Comparison of ENCODE assay signal across 19 mouse cellular contexts in the genomic region with DNA sequence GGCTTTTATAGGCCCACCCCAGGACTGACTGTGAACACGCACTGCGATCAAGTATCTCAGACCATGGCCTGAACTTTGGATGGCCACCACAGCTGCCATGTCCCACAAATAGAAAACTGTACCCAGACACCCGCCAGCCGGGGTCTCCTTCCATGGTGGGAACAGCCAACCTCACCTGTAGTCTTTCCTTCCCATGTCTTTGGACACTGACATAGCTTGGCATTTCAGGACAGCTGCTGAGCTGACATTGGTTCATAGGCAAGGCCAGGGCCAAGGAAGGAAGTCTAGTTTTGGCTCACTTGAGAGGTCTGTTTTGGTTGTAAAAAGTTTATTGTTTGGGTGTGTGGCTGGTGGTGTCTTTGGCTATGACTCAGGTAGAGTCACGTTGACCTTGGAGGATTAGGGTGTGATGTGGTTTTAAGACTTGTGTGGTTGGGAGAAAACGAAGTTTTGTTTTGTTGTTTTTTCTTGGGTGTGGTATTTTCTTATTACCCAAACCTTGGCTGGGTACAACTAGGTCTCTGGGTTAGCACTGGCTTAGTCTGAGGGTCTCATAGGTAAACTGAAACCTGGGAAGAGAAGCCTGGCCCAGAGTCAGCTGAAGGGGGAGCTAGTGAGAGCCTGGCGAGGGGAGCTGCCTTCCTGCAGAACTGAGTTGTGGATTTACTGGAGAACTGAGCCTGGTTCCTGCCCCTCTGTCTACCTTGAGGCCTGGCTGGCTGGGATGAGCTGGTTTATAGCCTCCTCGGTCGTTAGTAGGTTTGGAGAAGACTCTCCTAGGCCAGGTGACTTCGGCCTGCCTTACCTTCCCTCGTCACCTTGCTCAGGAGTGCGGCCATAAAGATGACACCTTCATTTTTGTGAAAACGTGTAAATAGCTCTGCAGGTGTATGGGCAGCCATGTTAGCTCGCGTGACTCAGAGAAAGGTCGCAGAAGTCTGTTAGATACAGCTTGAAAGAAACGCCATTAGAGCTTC.
DNase-seq lines count a peak whose midpoint lies in the region; ATAC-seq and TF ChIP-seq lines count a peak whose summit lies in the region.
"Had no signal": no experiment of that assay in that cellular context is flagged by ENCODE, and none has a peak within 500 bp of the region (broad histone marks: within the 10 kb centered on the region; RNA-seq: fewer than 3 reads in every experiment).

No protein-coding gene starts in this region.

- H3K4me1 ChIP-seq in kidney, adult 2 months (ENCODE audit: control insufficient read depth, insufficient read depth, low read length), result no peaks in the 10 kb centered on the region
- no peaks in the 10 kb centered on the region for H3K4me1 ChIP-seq in liver, postnatal 0 days (ENCODE audit: insufficient read depth)
- H3K4me1 ChIP-seq: liver, embryonic 13.5 days; midbrain, embryonic 10.5 days; stomach, embryonic 15.5 days had no signal

- no peak for TF ChIP-seq EP300 in liver, postnatal 0 days (IDR thresholded peaks at IDR 0.05; ENCODE audit: low read depth)

- no peak overlapping the region for H3K9ac ChIP-seq in liver, postnatal 0 days (replicated peaks)
- H3K9ac ChIP-seq: liver, embryonic 13.5 days; stomach, embryonic 15.5 days had no signal

- TF ChIP-seq POLR2A in kidney, adult 2 months (IDR thresholded peaks at IDR 0.05; ENCODE audit: low read depth, low read length), result no peak

- H3K27ac ChIP-seq in kidney, adult 2 months (ENCODE audit: insufficient read depth, low read depth, low read length), result no peak overlapping the region
- no peak overlapping the region for H3K27ac ChIP-seq in liver, postnatal 0 days (ENCODE audit: low read depth)
- H3K27ac ChIP-seq: liver, embryonic 13.5 days; midbrain, embryonic 10.5 days; stomach, embryonic 15.5 days had no signal

- 0 out of 2 replicates have a peak, but pooled peaks have one; percentile 8 for TF ChIP-seq CTCF in kidney, adult 2 months (conservative IDR thresholded peaks at IDR 0.05; ENCODE audit: insufficient read depth, insufficient read length, low read depth, low read length)
- TF ChIP-seq CTCF in C2C12 (IDR thresholded peaks at IDR 0.05; ENCODE audit: control insufficient read depth, insufficient read depth, insufficient read length), result no peak
- no peak for TF ChIP-seq CTCF in liver, postnatal 0 days (IDR thresholded peaks at IDR 0.05; ENCODE audit: low read depth)

- no peaks in the 10 kb centered on the region for H3K79me2 ChIP-seq in C2C12 (ENCODE audit: control insufficient read depth, insufficient read depth)

- H3K27me3 ChIP-seq in kidney, adult 2 months (replicated peaks; ENCODE audit: control insufficient read depth, insufficient read depth, low read length), result no peaks in the 10 kb centered on the region
- H3K27me3 ChIP-seq in C2C12 (ENCODE audit: control insufficient read depth, insufficient read depth, insufficient read length), result no peaks in the 10 kb centered on the region
- no peaks in the 10 kb centered on the region for H3K27me3 ChIP-seq in liver, postnatal 0 days (ENCODE audit: insufficient read depth, low read length)
- H3K27me3 ChIP-seq: liver, embryonic 13.5 days; stomach, embryonic 15.5 days had no signal

- H3K4me3 ChIP-seq in kidney, adult 2 months (ENCODE audit: insufficient read depth, low read depth, low read length), result no peak overlapping the region
- no peak overlapping the region for H3K4me3 ChIP-seq in C2C12 (ENCODE audit: insufficient read depth, poor library complexity, severe bottlenecking)
- H3K4me3 ChIP-seq in liver, postnatal 0 days (ENCODE audit: low read depth, low read length), result no peak overlapping the region
- H3K4me3 ChIP-seq: liver, embryonic 13.5 days; midbrain, embryonic 10.5 days; stomach, embryonic 15.5 days had no signal

- 89% methylated on average over 17 of the region's 17 CpGs for WGBS in kidney, adult 2 months
- 78% methylated on average over 17 of the region's 17 CpGs for WGBS in liver, postnatal 0 days (ENCODE audit: insufficient replicate concordance)

- H3K4me2 ChIP-seq in liver, postnatal 0 days (ENCODE audit: low read depth, low read length), result no peak overlapping the region
- H3K4me2 ChIP-seq: liver, embryonic 13.5 days; stomach, embryonic 15.5 days had no signal

- no peaks in the 10 kb centered on the region for H3K79me3 ChIP-seq in C2C12 (ENCODE audit: low read depth)

- DNase-seq in gastrocnemius, adult 18-20 months (ENCODE audit: low spot score), result peak; percentile 40
- no peak for DNase-seq in gastrocnemius, postnatal 4 days (ENCODE audit: low spot score in 2 of 2)
- DNase-seq in kidney, adult 2 months, result no peak
- DNase-seq in kidney, postnatal 14 days, result no peak
- peak; percentile 25 for DNase-seq in induced T-regulatory cell, adult 2 months (ENCODE audit: low read depth)
- DNase-seq in liver, postnatal 0 days, result no peak
- no peak for DNase-seq in c-Kit-positive CD71-positive TER-119-positive erythroid progenitor cells, embryonic 14.5 days (ENCODE audit: low spot score)
- DNase-seq: B cell, adult 2 months; cerebellum, adult 11-12 months; gastrocnemius, postnatal 36 days; kidney, postnatal 10 days; left cerebral cortex, postnatal 4 days; liver, embryonic 13.5 days; spleen, adult 18-20 months; thymus, postnatal 36 days had no signal

- no peak for ATAC-seq in liver, postnatal 0 days
- ATAC-seq: inflammation-experienced regulatory T-cells, adult 6 months had no signal

- H3ac ChIP-seq in C2C12 (ENCODE audit: control insufficient read depth, insufficient read length, low read depth), result no peak overlapping the region

- H3K36me3 ChIP-seq in kidney, adult 2 months (ENCODE audit: control insufficient read depth, insufficient read depth, low read length), result no peaks in the 10 kb centered on the region
- no peaks in the 10 kb centered on the region for H3K36me3 ChIP-seq in C2C12 (ENCODE audit: control insufficient read depth, insufficient read depth)
- no peaks in the 10 kb centered on the region for H3K36me3 ChIP-seq in liver, postnatal 0 days (replicated peaks; ENCODE audit: insufficient read depth, low read length)
- H3K36me3 ChIP-seq: liver, embryonic 13.5 days; midbrain, embryonic 10.5 days; stomach, embryonic 15.5 days had no signal

- H3K9me3 ChIP-seq in liver, postnatal 0 days (ENCODE audit: low read length), result peaks cover 4% of the 10 kb centered on the region; the same call in 1 of the 2 replicates
- H3K9me3 ChIP-seq: midbrain, embryonic 10.5 days; stomach, embryonic 15.5 days had no signal

TF ChIP-seq in C2C12, 6 proteins besides CTCF, POLR2A, EP300 and RAD21:
- TF ChIP-seq USF1 (IDR thresholded peaks at IDR 0.05; ENCODE audit: low read depth) (no peak), MYOD1 (IDR thresholded peaks at IDR 0.05; ENCODE audit: control insufficient read depth, insufficient read length, low read depth) (peak; percentile 51), CEBPB (IDR thresholded peaks at IDR 0.05; ENCODE audit: low read depth) (no peak), MYOG (IDR thresholded peaks at IDR 0.05; ENCODE audit: control insufficient read depth, extremely low read depth, insufficient read length) (no peak), MAX (IDR thresholded peaks at IDR 0.05) (no peak), FOSL1 (IDR thresholded peaks at IDR 0.05; ENCODE audit: insufficient read depth, low read length, poor library complexity, severe bottlenecking) (peak; percentile 60)

Comparison
In these comparisons a context has a peak if more than half of its experiments do, and no peak if none do; other contexts are left out.
1. DNase-seq: peak in gastrocnemius, adult 18-20 months (single experiment) and induced T-regulatory cell, adult 2 months (single experiment); none in gastrocnemius, postnatal 4 days (0 of 2), kidney, adult 2 months (single experiment), kidney, postnatal 14 days (single experiment), liver, postnatal 0 days (single experiment) and c-Kit-positive CD71-positive TER-119-positive erythroid progenitor cells, embryonic 14.5 days (single experiment).